Mouse (Mus musculus) heart, embryonic 15.5 days (tissue): ENCODE results near the gene Leng9. TPM values are rescaled to one million over a fixed set of nuclear protein-coding genes. Genes with fewer than 3 reads are reported as not detected.

Experiments
- ATAC-seq: fragments of 200-750 bp; cut with Nextera tagmentation; replicated peaks from 2 replicates; pipeline ENCODE4 v1.8.0; 2017; ENCODE audit warnings: low read depth, moderate TSS enrichment; ENCODE audit not compliant: insufficient number of reproducible peaks, insufficient read depth, low FRiP score
- H3K27ac ChIP-seq: fragments of 300-500 bp; sonication (generic); 2 replicates; pipeline ENCODE4 v1.5.1; 2015; ENCODE audit warnings: mild to moderate bottlenecking, inconsistent platforms
- H3K27me3 ChIP-seq: fragments of 300-500 bp; sonication (generic); 2 replicates; pipeline ENCODE4 v1.6.1; 2015; ENCODE audit warnings: inconsistent platforms
- H3K36me3 ChIP-seq: fragments of 300-500 bp; sonication (generic); 2 replicates; pipeline ENCODE4 v1.6.1; 2015; ENCODE audit warnings: mild to moderate bottlenecking, inconsistent platforms
- H3K4me1 ChIP-seq: fragments of 300-500 bp; sonication (generic); replicated peaks from 2 replicates; pipeline ENCODE4 v1.6.1; 2015; ENCODE audit warnings: inconsistent platforms
- H3K4me2 ChIP-seq: fragments of 300-500 bp; sonication (generic); 2 replicates; pipeline ENCODE4 v1.6.1; 2015; ENCODE audit warnings: inconsistent platforms, mild to moderate bottlenecking, moderate library complexity
- H3K4me3 ChIP-seq: fragments of 300-500 bp; sonication (generic); 2 replicates; pipeline ENCODE4 v1.5.1; 2015; ENCODE audit warnings: mild to moderate bottlenecking, inconsistent platforms
- H3K9ac ChIP-seq: fragments of 300-500 bp; sonication (generic); 2 replicates; pipeline ENCODE4 v1.6.1; 2015; ENCODE audit warnings: mild to moderate bottlenecking, inconsistent platforms
- H3K9me3 ChIP-seq: fragments of 300-500 bp; sonication (generic); replicated peaks from 2 replicates; pipeline ENCODE4 v1.6.1; 2016; ENCODE audit warnings: inconsistent platforms
- WGBS: fragments of 180-500 bp; shearing (Covaris S2); methylation state at CpG from one replicate; pipeline ENCODE4 v1.1.7; 2015; ENCODE audit warnings: mixed read lengths; 5-methylcytosine and 5-hydroxymethylcytosine counted together
- polyA plus RNA-seq: library from polyadenylated mRNA; unstranded; fragments of >200 nt; fragmentation: Nextera tagmentation; extraction: Ambion mirVana; gene quantifications from 2 replicates; pipeline ENCODE4 v1.2.1, GENCODE M21; 2015

The Leng9 gene
- polyA plus RNA-seq, 1 experiment from 2014 or later = 2.8 TPM

GRCm38 (mm10) chr7:4150811-4151221 is 642 bp upstream of the Leng9 start:
- Histone ChIP-seq H3K4me1 (peaks cover 31% of the 10 kb centered on the region), H3K9me3 (no peaks in the 10 kb centered on the region), H3K36me3 (peaks cover 18% of the 10 kb centered on the region), H3K9ac (no peak overlapping the region), H3K27ac (no peak overlapping the region), H3K27me3 (peaks cover 9% of the 10 kb centered on the region), H3K4me2 (peak overlapping the region; percentile 89), H3K4me3 (peak overlapping the region; percentile 74)
- no peak for ATAC-seq
- 13% methylated on average over 14 of the region's 14 CpGs for WGBS

- under 1% methylated on average over 64 of the region's 64 CpGs for WGBS
- Histone ChIP-seq H3K36me3 (peaks cover 32% of the 10 kb centered on the region), H3K27ac (peak overlapping the region; percentile 95), H3K4me1 (peaks cover 31% of the 10 kb centered on the region), H3K9me3 (no peaks in the 10 kb centered on the region), H3K27me3 (peaks cover 9% of the 10 kb centered on the region), H3K4me3 (peak overlapping the region; percentile 74), H3K4me2 (peak overlapping the region; percentile 89), H3K9ac (peak overlapping the region; percentile 70)
- ATAC-seq = peak; percentile 71
These were observed 742 bp downstream of the Leng9 start for GRCm38 (mm10) chr7:4149209-4150054.

GRCm38 (mm10) chr7:4148341-4149208 is 1.6 kb downstream of the Leng9 start:
- Histone ChIP-seq H3K4me1 (peaks cover 31% of the 10 kb centered on the region), H3K4me3 (peak overlapping the region; percentile 74), H3K27ac (peak overlapping the region; percentile 95), H3K27me3 (peaks cover 9% of the 10 kb centered on the region), H3K36me3 (peaks cover 41% of the 10 kb centered on the region), H3K4me2 (peak overlapping the region; percentile 89), H3K9ac (peak overlapping the region; percentile 70), H3K9me3 (no peaks in the 10 kb centered on the region)
- WGBS = 23% methylated on average over 18 of the region's 18 CpGs
- peak; percentile 37 for ATAC-seq

GRCm38 (mm10) chr7:4147836-4148235 is 2.3 kb downstream of the Leng9 start:
- peaks cover 31% of the 10 kb centered on the region for H3K4me1 ChIP-seq
- peak overlapping the region; percentile 95 for H3K27ac ChIP-seq
- peaks cover 9% of the 10 kb centered on the region for H3K27me3 ChIP-seq
- peak overlapping the region; percentile 89; the same call in 1 of the 2 replicates for H3K4me2 ChIP-seq
- peaks cover 48% of the 10 kb centered on the region for H3K36me3 ChIP-seq
- no peak overlapping the region for H3K4me3 ChIP-seq
- no peaks in the 10 kb centered on the region for H3K9me3 ChIP-seq
- H3K9ac ChIP-seq = no peak overlapping the region
- 79% methylated on average over 4 of the region's 4 CpGs for WGBS
- no peak for ATAC-seq

GRCm38 (mm10) chr7:4147371-4147770 is 2.8 kb downstream of the Leng9 start:
- H3K4me1 ChIP-seq = peaks cover 31% of the 10 kb centered on the region
- H3K4me3 ChIP-seq = no peak overlapping the region
- H3K27me3 ChIP-seq = peaks cover 9% of the 10 kb centered on the region
- no peak for ATAC-seq
- no peak overlapping the region for H3K4me2 ChIP-seq
- 82% methylated on average over 20 of the region's 20 CpGs for WGBS
- H3K36me3 ChIP-seq = peaks cover 53% of the 10 kb centered on the region
- H3K9me3 ChIP-seq = no peaks in the 10 kb centered on the region
- H3K9ac ChIP-seq = no peak overlapping the region
- no peak overlapping the region for H3K27ac ChIP-seq

GRCm38 (mm10) chr7:4146241-4147180 is 3.7 kb downstream of the Leng9 start:
- no peak for ATAC-seq
- H3K4me1 ChIP-seq = peaks cover 31% of the 10 kb centered on the region
- WGBS = 92% methylated on average over 23 of the region's 23 CpGs
- no peak overlapping the region for H3K4me2 ChIP-seq
- no peaks in the 10 kb centered on the region for H3K9me3 ChIP-seq
- H3K36me3 ChIP-seq = peaks cover 61% of the 10 kb centered on the region
- H3K9ac ChIP-seq = no peak overlapping the region
- H3K27me3 ChIP-seq = peaks cover 8% of the 10 kb centered on the region
- H3K27ac ChIP-seq = no peak overlapping the region
- no peak overlapping the region for H3K4me3 ChIP-seq

- Histone ChIP-seq H3K9me3 (no peaks in the 10 kb centered on the region), H3K36me3 (peaks cover 70% of the 10 kb centered on the region), H3K27ac (no peak overlapping the region), H3K4me1 (peaks cover 22% of the 10 kb centered on the region), H3K9ac (no peak overlapping the region), H3K4me3 (no peak overlapping the region), H3K4me2 (no peak overlapping the region), H3K27me3 (no peaks in the 10 kb centered on the region)
- no peak for ATAC-seq
- WGBS = 65% methylated on average over 6 of the region's 6 CpGs
These were observed 4.5 kb downstream of the Leng9 start for GRCm38 (mm10) chr7:4145552-4146190.

- Histone ChIP-seq H3K27me3 (no peaks in the 10 kb centered on the region), H3K27ac (no peak overlapping the region), H3K4me2 (no peak overlapping the region), H3K4me3 (no peak overlapping the region), H3K9ac (no peak overlapping the region), H3K36me3 (peaks cover 77% of the 10 kb centered on the region), H3K4me1 (peaks cover 15% of the 10 kb centered on the region), H3K9me3 (no peaks in the 10 kb centered on the region)
- 93% methylated on average over 20 of the region's 20 CpGs for WGBS
- ATAC-seq = no peak
These were observed 5.2 kb downstream of the Leng9 start for GRCm38 (mm10) chr7:4144766-4145551.

GRCm38 (mm10) chr7:4144046-4144445 is 6.1 kb downstream of the Leng9 start:
- Histone ChIP-seq H3K36me3 (peaks cover 86% of the 10 kb centered on the region), H3K4me3 (no peak overlapping the region), H3K4me1 (peaks cover 16% of the 10 kb centered on the region), H3K27me3 (no peaks in the 10 kb centered on the region), H3K27ac (no peak overlapping the region), H3K9me3 (no peaks in the 10 kb centered on the region), H3K9ac (no peak overlapping the region), H3K4me2 (no peak overlapping the region)
- no peak for ATAC-seq
- WGBS = 95% methylated on average over 13 of the region's 13 CpGs

GRCm38 (mm10) chr7:4143506-4143905 is 6.7 kb downstream of the Leng9 start:
- Histone ChIP-seq H3K36me3 (peaks cover 91% of the 10 kb centered on the region), H3K9me3 (no peaks in the 10 kb centered on the region), H3K4me2 (no peak overlapping the region), H3K4me1 (peaks cover 13% of the 10 kb centered on the region), H3K27me3 (no peaks in the 10 kb centered on the region), H3K9ac (no peak overlapping the region), H3K27ac (no peak overlapping the region), H3K4me3 (no peak overlapping the region)
- no peak for ATAC-seq
- 94% methylated on average over 19 of the region's 19 CpGs for WGBS
